Mouse (Mus musculus) stomach, embryonic 16.5 days (tissue): ENCODE data around the gene Cep95. TPM values are rescaled to one million over a fixed set of nuclear protein-coding genes. Genes with fewer than 3 reads are reported as not detected.
A peak's percentile ranks its signal among the peaks of the same experiment; 100 is the strongest.
"Not testable (repeated sequence)": the region's sequence is repeated elsewhere in the genome, so short reads cannot be mapped to it uniquely, and the experiment has no call there.

Source experiments
- ATAC-seq: fragments of 200-750 bp; cut with Nextera tagmentation; 2 replicates; pipeline ENCODE4 v1.8.0; 2017; ENCODE audit warnings: moderate number of reproducible peaks, moderate TSS enrichment; ENCODE audit not compliant: insufficient read depth, low FRiP score
- H3K27ac ChIP-seq: fragments of 300-500 bp; sonication (generic); 2 replicates; pipeline ENCODE4 v1.5.1; 2014; ENCODE audit warnings: low read length
- H3K27me3 ChIP-seq: fragments of 300-500 bp; sonication (generic); 2 replicates; pipeline ENCODE4 v1.6.1; 2014; ENCODE audit warnings: low read length, control low read depth, mixed read lengths; ENCODE audit not compliant: control insufficient read depth, insufficient read depth
- H3K36me3 ChIP-seq: fragments of 300-500 bp; sonication (generic); 2 replicates; pipeline ENCODE4 v1.6.1; 2014; ENCODE audit warnings: low read length; ENCODE audit not compliant: control insufficient read depth, insufficient read depth
- H3K4me1 ChIP-seq: fragments of 300-500 bp; sonication (generic); 2 replicates; pipeline ENCODE4 v1.6.1; 2014; ENCODE audit warnings: low read length, control low read depth, mixed read lengths; ENCODE audit not compliant: control insufficient read depth, insufficient read depth
- H3K4me2 ChIP-seq: fragments of 300-500 bp; sonication (generic); 2 replicates; pipeline ENCODE4 v1.6.1; 2014; ENCODE audit warnings: low read depth, low read length, mixed read lengths
- H3K4me3 ChIP-seq: fragments of 300-500 bp; sonication (generic); replicated peaks from 2 replicates; pipeline ENCODE4 v1.5.1; 2014; ENCODE audit warnings: mild to moderate bottlenecking, low read length
- H3K9ac ChIP-seq: fragments of 300-500 bp; sonication (generic); 2 replicates; pipeline ENCODE4 v1.6.1; 2014; ENCODE audit warnings: low read length
- H3K9me3 ChIP-seq: fragments of 300-500 bp; sonication (generic); replicated peaks from 2 replicates; pipeline ENCODE4 v1.6.1; 2016; ENCODE audit warnings: low read length, control low read depth; ENCODE audit not compliant: control insufficient read depth
- WGBS: fragments of 180-500 bp; shearing (Covaris S2); extraction: QIAGEN DNeasy Blood & Tissue Kit; methylation state at CpG from one replicate; pipeline ENCODE4 v1.1.7; 2014; 5-methylcytosine and 5-hydroxymethylcytosine counted together
- polyA plus RNA-seq: library from polyadenylated mRNA; unstranded; fragments of >200 nt; fragmentation: Nextera tagmentation; extraction: Ambion mirVana; gene quantifications from 2 replicates; pipeline ENCODE4 v1.2.1, GENCODE M21; 2015

Cep95 gene
- 18.8 and 20.4 TPM in 2 replicates for polyA plus RNA-seq

DNA sequence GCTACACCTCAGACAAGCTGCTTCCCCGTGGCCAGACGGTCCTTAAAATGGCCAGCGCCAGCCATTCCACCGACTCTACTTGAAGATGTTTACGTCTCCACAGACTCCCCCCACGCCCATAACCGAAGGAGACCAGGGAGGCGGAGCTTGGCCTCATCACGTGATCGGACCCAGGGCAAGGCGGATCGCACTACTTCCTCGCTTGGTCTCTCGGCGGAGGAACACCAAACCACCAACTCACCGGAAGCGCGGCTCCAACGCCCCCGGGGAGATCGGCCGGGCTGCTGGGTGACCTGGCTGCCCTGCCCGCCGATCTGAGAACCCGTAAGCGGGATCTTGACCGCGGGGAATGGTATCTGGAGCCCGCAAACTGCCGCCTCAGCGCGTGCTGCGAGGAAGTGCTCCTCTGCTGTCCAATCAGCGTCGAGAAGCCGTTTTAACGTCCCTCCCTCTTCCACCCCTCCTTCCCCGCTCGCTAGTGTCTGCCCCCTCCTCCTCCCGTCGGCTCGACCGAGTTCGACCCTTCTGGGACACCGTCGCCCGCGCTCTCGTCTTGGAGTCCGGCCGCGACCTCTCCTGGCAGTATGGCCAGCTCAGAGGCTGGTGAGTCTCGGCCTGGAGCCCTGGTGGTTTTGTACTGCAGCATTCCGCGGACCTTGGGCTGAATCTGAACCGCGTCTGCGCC is at the start of gene Cep95, which contains the start of gene Ddx5:
Gene Cep95 (plus strand): TSS at position 478 of the 685 bp plus-strand sequence.
Gene Ddx5 (minus strand): TSS at position 411 of the 685 bp plus-strand sequence.
- Histone ChIP-seq H3K4me3 (peak within 1 kb of the TSS; percentile 95), H3K4me1 (peaks cover 4% of the 10 kb centered on the region; the same call in 1 of the 2 replicates), H3K9ac (peak within 1 kb of the TSS; percentile 98), H3K27ac (peak within 1 kb of the TSS; percentile 99), H3K36me3 (peaks cover 9% of the 10 kb centered on the region; the same call in 1 of the 2 replicates), H3K4me2 (peak within 1 kb of the TSS; percentile 94), H3K9me3 (no peaks in the 10 kb centered on the region), H3K27me3 (no peaks in the 10 kb centered on the region)
- under 1% methylated on average over 58 of the region's 58 CpGs for WGBS
- peak; percentile 94 for ATAC-seq

DNA sequence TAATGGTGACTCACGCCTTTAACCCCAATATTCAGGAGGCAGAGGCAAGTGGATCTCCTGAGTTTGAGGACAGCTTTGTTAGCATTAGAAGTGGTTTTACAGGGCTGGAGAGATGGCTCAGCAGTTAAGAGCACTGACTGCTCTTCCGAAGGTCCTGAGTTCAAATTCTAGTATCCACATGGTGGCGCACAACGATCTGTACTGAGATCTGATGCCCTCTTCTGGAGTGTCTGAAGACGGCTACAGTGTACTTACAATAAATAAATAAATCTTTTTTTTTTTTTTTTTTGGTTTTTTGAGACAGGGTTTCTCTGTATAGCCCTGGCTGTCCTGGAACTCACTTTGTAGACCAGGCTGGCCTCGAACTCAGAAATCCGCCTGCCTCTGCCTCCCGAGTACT is 48.3 kb upstream of the Cep95 start:
- ATAC-seq, H3K27me3 ChIP-seq, H3K4me2 ChIP-seq, H3K4me1 ChIP-seq, H3K27ac ChIP-seq, H3K9ac ChIP-seq, H3K36me3 ChIP-seq, H3K9me3 ChIP-seq, H3K4me3 ChIP-seq: not testable (repeated sequence)
- WGBS, result 84% methylated on average over 6 of the region's 8 CpGs

- Histone ChIP-seq H3K9me3 (no peaks in the 10 kb centered on the region), H3K4me1 (no peaks in the 10 kb centered on the region), H3K9ac (no peak overlapping the region), H3K27ac (no peak overlapping the region), H3K4me2 (no peak overlapping the region), H3K4me3 (no peak overlapping the region), H3K36me3 (no peaks in the 10 kb centered on the region), H3K27me3 (no peaks in the 10 kb centered on the region)
- 76% methylated on average over 6 of the region's 6 CpGs for WGBS
- ATAC-seq, result no peak
These were observed 47.8 kb upstream of the Cep95 start for GRCm38 (mm10) chr11:106741232-106741631.

DNA sequence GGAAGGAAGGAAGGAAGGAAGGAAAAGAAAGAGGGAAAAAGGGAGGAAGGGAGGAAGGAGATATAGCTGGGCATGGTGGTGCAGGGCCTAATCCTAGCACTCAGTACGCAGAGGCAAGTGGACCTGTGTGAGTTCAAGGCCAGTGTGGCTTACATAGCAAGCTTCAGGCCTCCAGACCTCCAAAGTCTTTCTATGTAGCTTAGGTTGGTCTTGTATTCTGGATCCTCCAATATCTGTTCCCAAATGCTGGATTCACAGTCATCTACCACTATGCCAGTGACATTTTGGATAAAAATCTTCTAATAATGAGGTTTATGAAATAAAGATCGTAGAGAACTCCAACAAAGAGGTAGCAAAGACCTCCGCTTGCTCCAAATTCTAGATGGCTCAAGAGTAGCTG is 47.2 kb upstream of the Cep95 start:
- no peak overlapping the region for H3K9ac ChIP-seq
- no peaks in the 10 kb centered on the region for H3K36me3 ChIP-seq
- 91% methylated on average over 3 of the region's 3 CpGs for WGBS
- no peak overlapping the region for H3K4me3 ChIP-seq
- ATAC-seq, result no peak
- no peaks in the 10 kb centered on the region for H3K4me1 ChIP-seq
- H3K27ac ChIP-seq, result no peak overlapping the region
- no peaks in the 10 kb centered on the region for H3K27me3 ChIP-seq
- H3K4me2 ChIP-seq, result no peak overlapping the region
- H3K9me3 ChIP-seq, result no peaks in the 10 kb centered on the region

GRCm38 (mm10) chr11:106742388-106742841 is 46.6 kb upstream of the Cep95 start:
- no peak for ATAC-seq
- no peak overlapping the region for H3K4me3 ChIP-seq
- H3K9ac ChIP-seq, result no peak overlapping the region
- H3K4me2 ChIP-seq, result no peak overlapping the region
- no peaks in the 10 kb centered on the region for H3K9me3 ChIP-seq
- H3K27ac ChIP-seq, result no peak overlapping the region
- no peaks in the 10 kb centered on the region for H3K4me1 ChIP-seq
- H3K27me3 ChIP-seq, result no peaks in the 10 kb centered on the region
- no peaks in the 10 kb centered on the region for H3K36me3 ChIP-seq
- WGBS, result 40% methylated on average over 6 of the region's 6 CpGs

DNA sequence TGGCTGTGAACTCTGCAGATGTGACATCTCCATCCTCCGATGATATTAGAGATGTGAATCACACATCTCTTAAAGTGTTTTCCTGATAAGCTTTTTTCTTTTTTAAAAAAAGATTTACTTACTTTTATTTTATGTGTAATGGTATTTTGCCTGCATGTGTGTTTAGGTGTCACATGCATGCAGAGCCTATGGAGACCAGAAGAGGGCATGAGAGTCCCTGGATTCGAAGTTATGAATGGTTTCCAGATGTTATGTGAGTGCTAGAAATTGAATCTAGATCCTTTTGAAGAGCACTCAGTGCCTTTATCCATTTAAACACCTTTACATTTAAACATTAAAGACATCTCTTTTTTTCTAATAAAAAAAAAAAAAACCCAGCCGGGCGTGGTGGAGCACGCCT is 44.1 kb upstream of the Cep95 start:
- H3K9me3 ChIP-seq, result no peaks in the 10 kb centered on the region
- H3K4me2 ChIP-seq, result no peak overlapping the region
- H3K9ac ChIP-seq, result no peak overlapping the region
- H3K4me3 ChIP-seq, result no peak overlapping the region
- ATAC-seq, result no peak
- 92% methylated on average over 5 of the region's 5 CpGs for WGBS
- H3K27ac ChIP-seq, result no peak overlapping the region
- H3K36me3 ChIP-seq, result no peaks in the 10 kb centered on the region
- H3K4me1 ChIP-seq, result no peaks in the 10 kb centered on the region
- no peaks in the 10 kb centered on the region for H3K27me3 ChIP-seq

- not testable (repeated sequence) for H3K9me3 ChIP-seq, H3K4me3 ChIP-seq, H3K4me2 ChIP-seq, H3K27ac ChIP-seq, H3K4me1 ChIP-seq, H3K9ac ChIP-seq, ATAC-seq, H3K36me3 ChIP-seq, H3K27me3 ChIP-seq
- 96% methylated on average over 7 of the region's 7 CpGs for WGBS
These were observed 39.4 kb upstream of the Cep95 start for GRCm38 (mm10) chr11:106749557-106750120.

DNA sequence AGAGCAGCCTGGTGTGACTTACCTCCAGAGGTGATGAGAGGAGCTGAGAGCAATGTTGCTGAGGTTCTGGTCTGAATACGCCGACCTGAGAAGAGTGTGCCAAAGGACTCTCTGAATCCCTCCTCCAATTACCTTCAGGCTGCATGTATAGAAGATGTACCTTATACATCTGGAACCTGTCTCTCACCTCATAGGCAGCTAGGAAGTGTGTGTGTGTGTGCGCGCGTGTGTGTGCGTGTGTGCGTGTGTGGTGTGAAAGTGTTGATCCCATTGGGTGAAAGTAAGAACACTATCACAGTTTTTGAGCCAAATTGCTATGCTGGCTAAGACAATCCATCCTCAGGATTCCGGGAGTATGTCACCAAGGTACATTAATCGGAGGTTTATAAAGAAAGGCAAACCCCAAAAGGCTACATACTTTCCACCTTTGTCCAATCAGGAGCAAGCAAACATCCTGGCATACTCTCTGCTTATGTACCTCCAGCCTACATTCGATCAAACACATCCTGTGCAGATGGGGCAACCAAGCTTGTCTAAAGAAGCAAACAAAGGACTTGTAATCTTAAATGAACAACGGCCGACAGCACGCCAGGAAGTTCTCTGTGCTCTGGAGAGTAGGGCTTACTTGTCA is 38.8 kb upstream of the Cep95 start, which contains the start of gene Pecam1:
Gene Pecam1 (minus strand): TSS at position 508 of the 631 bp plus-strand sequence.
- Histone ChIP-seq H3K4me3 (no peak within 1 kb of the TSS), H3K9ac (no peak within 1 kb of the TSS), H3K36me3 (no peaks in the 10 kb centered on the region), H3K9me3 (no peaks in the 10 kb centered on the region), H3K4me2 (no peak within 1 kb of the TSS), H3K27ac (peak within 1 kb of the TSS; percentile 6; the same call in 1 of the 2 replicates), H3K4me1 (0 out of 2 replicates have a peak, but pooled peaks cover 3% of the 10 kb centered on the region), H3K27me3 (no peaks in the 10 kb centered on the region)
- 58% methylated on average over 13 of the region's 13 CpGs for WGBS
- ATAC-seq, result no peak
